Mouse (Mus musculus) CH12.LX (cell line): ENCODE measurements at regions not wholly inside any gene's neighbourhood (a gene's known extent, or its start where the extent isn't known, plus 50 kb on each side); places are given as distances from the start of the nearest gene placed in this dataset.

Source experiments
- DNase-seq: peaks from one replicate; pipeline ENCODE4 v3.0.0-alpha.2; 2013; ENCODE audit errors: extremely low read depth
- H3K27ac ChIP-seq: 2 replicates; pipeline ENCODE4 v1.5.1; 2012; ENCODE audit warnings: low read depth, mild to moderate bottlenecking, control low read depth, moderate library complexity; ENCODE audit not compliant: insufficient read depth
- H3K27me3 ChIP-seq: replicated peaks from 2 replicates; pipeline ENCODE3; 2012; ENCODE audit warnings: inconsistent platforms
- H3K36me3 ChIP-seq, 2 experiments: replicated peaks in 1 of 2; 2 replicates each; pipeline versions ENCODE3 to v1.6.1; 2012; ENCODE audit warnings: inconsistent platforms in 1 of 2, low read length in 1 of 2, mild to moderate bottlenecking in 1 of 2, mixed read lengths in 1 of 2, moderate library complexity in 1 of 2; ENCODE audit not compliant: control insufficient read depth in 1 of 2, insufficient read depth in 1 of 2
- H3K4me1 ChIP-seq, 2 experiments: 2 replicates each; pipeline ENCODE4 v1.6.1; 2012; ENCODE audit warnings: inconsistent platforms in 1 of 2, moderate library complexity in 1 of 2; ENCODE audit not compliant: insufficient read depth in 2 of 2, control insufficient read depth in 1 of 2
- H3K4me2 ChIP-seq: 2 replicates; pipeline ENCODE4 v1.6.1; 2012; ENCODE audit warnings: low read depth, mild to moderate bottlenecking, control low read depth; ENCODE audit not compliant: poor library complexity, insufficient read depth, severe bottlenecking
- H3K4me3 ChIP-seq, 3 experiments: fragments of 150-350 bp in 1 of 3; sonication (generic) in 1 of 3; replicated peaks in 1 of 3; 2 replicates each; pipeline versions ENCODE3 to v1.5.1; 2011 to 2012; ENCODE audit warnings: low read depth in 2 of 3, low read length in 2 of 3, mild to moderate bottlenecking in 2 of 3, moderate library complexity in 2 of 3, control low read depth in 1 of 3, improper control_type of control experiment in 1 of 3, inconsistent platforms in 1 of 3, mixed read lengths in 1 of 3; ENCODE audit not compliant: poor library complexity in 1 of 3
- H3K79me2 ChIP-seq: replicated peaks from 2 replicates; pipeline ENCODE4 v1.6.1; 2012; ENCODE audit warnings: mild to moderate bottlenecking, moderate library complexity; ENCODE audit not compliant: control insufficient read depth, poor library complexity, insufficient read depth, severe bottlenecking; ENCODE audit errors: extremely low read depth
- H3K9ac ChIP-seq: 2 replicates; pipeline ENCODE4 v1.6.1; 2012; ENCODE audit warnings: low read depth, mild to moderate bottlenecking, control low read depth, moderate library complexity; ENCODE audit not compliant: insufficient read depth
- H3K9me3 ChIP-seq: replicated peaks from 2 replicates; pipeline ENCODE3; 2012; ENCODE audit warnings: low read length, inconsistent platforms, mixed read lengths
- BHLHE40 ChIP-seq: IDR thresholded peaks from 2 replicates; pipeline ENCODE4 v1.6.1; 2011; ENCODE audit warnings: mild to moderate bottlenecking, low read depth, low read length, improper control_type of control experiment
- CTCF ChIP-seq, 2 experiments: IDR thresholded peaks in 1 of 2; conservative IDR thresholded peaks in 1 of 2; 2 replicates each; pipeline ENCODE4 v1.5.1; 2011 to 2012; ENCODE audit warnings: low read depth in 2 of 2, low read length in 2 of 2, improper control_type of control experiment in 1 of 2, inconsistent platforms in 1 of 2, mild to moderate bottlenecking in 1 of 2, moderate library complexity in 1 of 2
- ELF1 ChIP-seq: IDR thresholded peaks from 2 replicates; pipeline ENCODE4 v1.6.1; 2014; ENCODE audit warnings: low read depth, mild to moderate bottlenecking, inconsistent platforms, low read length, improper control_type of control experiment
- EP300 ChIP-seq: IDR thresholded peaks from 2 replicates; pipeline ENCODE4 v1.6.1; 2011; ENCODE audit warnings: low read length, improper control_type of control experiment
- ETS1 ChIP-seq: conservative IDR thresholded peaks from 2 replicates; pipeline ENCODE4 v1.6.1; 2012; ENCODE audit warnings: low read depth, mild to moderate bottlenecking, inconsistent platforms, low read length, improper control_type of control experiment, moderate library complexity
- GABPA ChIP-seq: IDR thresholded peaks from 2 replicates; pipeline ENCODE4 v1.6.1; 2012; ENCODE audit warnings: low read depth, low read length, improper control_type of control experiment, inconsistent platforms; ENCODE audit not compliant: insufficient replicate concordance
- HCFC1 ChIP-seq: IDR thresholded peaks from 2 replicates; pipeline ENCODE4 v1.6.1; 2012; ENCODE audit warnings: low read depth, mild to moderate bottlenecking, inconsistent platforms, low read length, improper control_type of control experiment
- JUND ChIP-seq: conservative IDR thresholded peaks from 2 replicates; pipeline ENCODE4 v1.6.1; 2011; ENCODE audit warnings: low read depth, low read length, improper control_type of control experiment
- KAT2A ChIP-seq: IDR thresholded peaks from 2 replicates; pipeline ENCODE4 v1.6.1; 2012; ENCODE audit warnings: low read length, improper control_type of control experiment, inconsistent platforms; ENCODE audit not compliant: insufficient replicate concordance
- MEF2A ChIP-seq: IDR thresholded peaks from 2 replicates; pipeline ENCODE4 v1.6.1; 2014; ENCODE audit warnings: low read depth, mild to moderate bottlenecking, inconsistent platforms, low read length, improper control_type of control experiment, borderline replicate concordance
- MXI1 ChIP-seq: IDR thresholded peaks from 2 replicates; pipeline ENCODE4 v1.6.1; 2011; ENCODE audit warnings: mild to moderate bottlenecking, low read depth, low read length, improper control_type of control experiment
- PAX5 ChIP-seq: IDR thresholded peaks from 2 replicates; pipeline ENCODE4 v1.6.1; 2012; ENCODE audit warnings: low read length, inconsistent platforms, mixed read lengths
- SIN3A ChIP-seq: IDR thresholded peaks from 2 replicates; pipeline ENCODE4 v1.6.1; 2012; ENCODE audit warnings: low read length, improper control_type of control experiment, inconsistent platforms
- UBTF ChIP-seq: IDR thresholded peaks from 2 replicates; pipeline ENCODE4 v1.6.1; 2012; ENCODE audit warnings: low read depth, mild to moderate bottlenecking, inconsistent platforms, low read length, improper control_type of control experiment, moderate library complexity
- USF1 ChIP-seq: IDR thresholded peaks from 2 replicates; pipeline ENCODE4 v1.6.1; 2014; ENCODE audit warnings: low read depth, mild to moderate bottlenecking, inconsistent platforms, low read length, improper control_type of control experiment
- USF2 ChIP-seq: conservative IDR thresholded peaks from 2 replicates; pipeline ENCODE4 v1.6.1; 2011; ENCODE audit warnings: low read depth, low read length, improper control_type of control experiment
- dilution Hi-C: fragments of 300-500 bp; cut with MboI; formaldehyde crosslinking; loops from 2 replicates; pipeline ENCODE4 v1.14.3; 2020; ENCODE audit warnings: low sequenced_read_pairs; ENCODE audit not compliant: extremely low pct_unique_long_range_greater_than_20kb, extremely low pct_ligation_motif_present
- in situ Hi-C: fragments of 300-500 bp; cut with MboI; formaldehyde crosslinking; loops from 3 replicates; pipeline ENCODE4 v1.14.3; 2019; ENCODE audit warnings: low sequenced_read_pairs, low pct_ligation_motif_present, low pct_unique_long_range_greater_than_20kb, mixed read lengths

DNA sequence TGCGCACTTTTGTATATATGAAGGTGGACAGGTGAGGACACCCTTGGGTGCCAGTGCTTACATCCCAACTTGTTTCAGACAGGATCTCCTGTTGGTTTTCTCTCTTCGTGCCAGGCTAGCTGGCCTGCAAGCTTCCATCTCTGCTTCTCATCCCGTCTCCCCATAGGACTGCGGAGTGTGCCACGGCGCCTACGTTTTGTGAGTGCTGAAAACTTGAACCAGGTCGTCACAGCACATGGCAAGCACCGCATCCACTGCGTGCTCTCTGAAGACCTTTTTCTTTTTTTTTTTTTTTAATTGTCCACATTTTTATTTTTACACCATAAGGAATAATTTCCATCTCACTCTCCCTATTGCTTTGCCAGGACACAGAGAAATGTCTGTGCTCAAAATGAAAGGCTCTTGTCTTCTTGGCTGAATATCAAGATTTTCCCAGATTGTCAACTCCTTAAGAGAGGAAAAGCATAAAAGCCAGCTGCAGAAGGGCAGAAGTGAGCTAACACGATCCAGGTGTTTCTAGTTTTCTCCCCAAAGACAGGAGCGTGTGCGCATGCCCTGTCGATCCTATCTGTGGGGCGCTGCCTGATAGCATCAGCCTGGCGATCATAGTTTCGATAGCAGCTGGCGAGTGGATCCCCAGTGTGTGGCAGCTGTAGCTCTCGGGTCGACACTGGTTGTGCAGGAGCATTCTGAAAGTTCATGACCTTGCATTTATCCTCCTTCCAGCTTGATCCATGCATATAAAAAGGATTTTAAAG is 326.4 kb upstream of the Ddhd1 start:
- Histone ChIP-seq H3K9me3 (no peaks in the 10 kb centered on the region), H3K4me1 (peaks cover 0 to 2% of the 10 kb centered on the region in 2 experiments; a peak in 1 of 4 replicates), H3K27me3 (no peaks in the 10 kb centered on the region), H3K36me3 (no peaks in the 10 kb centered on the region), H3K79me2 (no peaks in the 10 kb centered on the region), H3K4me3 (no peak overlapping the region), H3K4me2 (no peak overlapping the region), H3K27ac (no peak overlapping the region), H3K9ac (no peak overlapping the region)
- no peak for DNase-seq
- dilution Hi-C loops (no loop called here), in situ Hi-C loops (loop anchor here (10.0 kb wide), 1 partner anchor 740 kb away; no protein-coding TSS in a partner anchor)
- TF ChIP-seq BHLHE40: no peak
- TF ChIP-seq GABPA: no peak
- no peak for TF ChIP-seq CTCF (conservative IDR thresholded peaks at IDR 0.05 in 1 of 2, IDR thresholded peaks at IDR 0.05 in 1 of 2; ENCODE audit: low read depth in 2 of 2, low read length in 2 of 2)
- no peak for TF ChIP-seq HCFC1
- TF ChIP-seq ETS1: no peak
- no peak for TF ChIP-seq PAX5
- no peak for TF ChIP-seq JUND
- no peak for TF ChIP-seq MEF2A
- no peak for TF ChIP-seq SIN3A
- TF ChIP-seq USF2: no peak
- no peak for TF ChIP-seq UBTF
- TF ChIP-seq USF1: no peak
- no peak for TF ChIP-seq ELF1
- no peak for TF ChIP-seq KAT2A
- no peak for TF ChIP-seq EP300
- TF ChIP-seq MXI1: no peak

DNA sequence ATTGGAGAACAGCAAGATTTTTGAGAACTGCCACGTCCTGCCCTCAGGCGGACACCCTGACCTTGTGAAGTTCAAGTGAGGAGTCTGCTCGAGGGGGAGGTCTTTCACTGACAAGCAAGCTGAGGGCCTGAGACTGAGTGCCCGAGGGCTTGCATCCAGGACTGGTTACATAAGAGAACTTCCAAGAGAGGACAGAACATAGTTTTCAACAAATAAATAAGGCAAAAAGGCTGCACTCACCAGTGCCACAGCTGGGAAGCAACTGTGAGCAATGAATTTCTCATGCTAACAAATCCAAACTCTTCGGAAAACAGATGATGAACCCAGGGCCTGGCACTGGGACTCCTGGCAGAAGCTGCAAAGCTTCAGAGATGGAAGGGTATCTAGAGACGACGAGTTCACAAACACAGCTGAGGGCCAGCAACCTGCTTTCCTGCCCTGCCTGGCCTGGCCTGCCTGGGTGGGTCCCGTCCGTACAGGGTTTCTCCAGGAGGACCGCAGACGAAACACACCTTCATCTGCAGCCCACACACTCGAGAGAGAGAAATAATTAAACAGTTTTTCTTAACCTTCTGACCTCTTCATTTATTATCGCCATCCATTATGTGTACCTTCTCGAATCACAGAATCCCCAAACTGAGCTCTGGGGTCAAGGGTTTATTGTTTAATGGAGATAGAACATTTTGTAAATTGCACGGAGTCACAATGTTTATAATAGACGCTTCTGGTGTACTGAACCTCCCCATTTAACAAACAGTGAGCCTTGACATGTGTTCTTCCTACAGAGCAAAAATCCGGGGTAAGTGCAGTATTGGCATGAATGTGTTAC is 334.3 kb upstream of the Ddhd1 start:
- in situ Hi-C loops: no loop called here
- DNase-seq: no peak
- dilution Hi-C loops: no loop called here

More for the DNA sequence above, 334.3 kb upstream of the Ddhd1 start:
- H3K4me3 ChIP-seq: no peak overlapping the region
- no peaks in the 10 kb centered on the region for H3K4me1 ChIP-seq
- H3K36me3 ChIP-seq: no peaks in the 10 kb centered on the region
- no peaks in the 10 kb centered on the region for H3K9me3 ChIP-seq
- no peaks in the 10 kb centered on the region for H3K79me2 ChIP-seq
- no peak overlapping the region for H3K27ac ChIP-seq
- H3K4me2 ChIP-seq: no peak overlapping the region
- TF ChIP-seq BHLHE40 (no peak), KAT2A (no peak)
- no peak overlapping the region for H3K9ac ChIP-seq
- no peaks in the 10 kb centered on the region for H3K27me3 ChIP-seq
